In the genomic region with DNA sequence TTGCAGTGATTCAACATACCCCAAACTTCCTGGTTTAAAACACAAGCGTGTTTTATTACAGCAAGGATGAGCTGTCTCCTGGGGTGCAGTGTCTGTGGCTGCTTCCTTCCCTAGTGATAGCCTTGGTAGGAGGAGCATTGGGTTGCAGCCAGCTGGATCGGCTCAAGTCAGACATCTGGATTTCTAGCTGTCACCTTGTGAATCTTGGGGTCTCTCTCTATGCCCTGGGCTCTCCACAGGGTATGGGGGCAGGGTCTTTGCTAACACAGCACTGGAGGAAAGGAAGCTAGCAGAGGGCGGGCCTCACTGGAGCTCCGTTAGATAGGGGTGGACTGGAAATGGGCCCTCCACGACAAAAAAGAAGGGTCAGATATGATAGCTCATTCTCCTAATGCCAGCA, we compare ENCODE assay signal across 25 mouse cellular contexts. TPM values are rescaled to one million over a fixed set of nuclear protein-coding genes. Genes with fewer than 3 reads are reported as not detected.
A peak's percentile ranks its signal among the peaks of the same experiment; 100 is the strongest.
DNase-seq lines count a peak whose midpoint lies in the region; ATAC-seq and TF ChIP-seq lines count a peak whose summit lies in the region.
"Had no signal": no experiment of that assay in that cellular context is flagged by ENCODE, and none has a peak within 500 bp of the region (broad histone marks: within the 10 kb centered on the region; RNA-seq: fewer than 3 reads in every experiment).

No protein-coding gene starts in this region.

- no peak overlapping the region for H3K9ac ChIP-seq in kidney, embryonic 14.5 days (ENCODE audit: low read depth, low read length)
- no peak overlapping the region for H3K9ac ChIP-seq in liver, embryonic 16.5 days (ENCODE audit: low read depth, low read length)
- no peak overlapping the region for H3K9ac ChIP-seq in liver, postnatal 0 days (replicated peaks)
- H3K9ac ChIP-seq: embryonic facial prominence, embryonic 13.5 days; forebrain, embryonic 12.5 days; limb, embryonic 13.5 days; midbrain, embryonic 12.5 days had no signal

- no peak overlapping the region for H3K27ac ChIP-seq in kidney, embryonic 14.5 days (ENCODE audit: low read depth, low read length)
- no peak overlapping the region for H3K27ac ChIP-seq in liver, embryonic 16.5 days (ENCODE audit: low read length)
- H3K27ac ChIP-seq in liver, postnatal 0 days (ENCODE audit: low read depth) = no peak overlapping the region
- H3K27ac ChIP-seq: embryonic facial prominence, embryonic 13.5 days; forebrain, embryonic 12.5 days; hindbrain, embryonic 10.5 days; limb, embryonic 13.5 days; midbrain, embryonic 12.5 days had no signal

- H3K4me3 ChIP-seq in kidney, embryonic 14.5 days (ENCODE audit: low read length) = no peak overlapping the region
- H3K4me3 ChIP-seq in liver, embryonic 16.5 days (ENCODE audit: low read depth, low read length) = no peak overlapping the region
- no peak overlapping the region for H3K4me3 ChIP-seq in liver, postnatal 0 days (ENCODE audit: low read depth, low read length)
- H3K4me3 ChIP-seq: embryonic facial prominence, embryonic 13.5 days; erythroblast, embryonic 14.5 days; forebrain, embryonic 12.5 days; hindbrain, embryonic 10.5 days; limb, embryonic 13.5 days; midbrain, embryonic 12.5 days had no signal

- no peak for TF ChIP-seq EP300 in liver, postnatal 0 days (IDR thresholded peaks at IDR 0.05; ENCODE audit: low read depth)

- DNase-seq in adrenal gland, adult (ENCODE audit: inconsistent age in 2 of 2, low spot score in 1 of 2) = peak; percentile 26 to 69
- no peak for DNase-seq in adrenal gland, postnatal 4 days (ENCODE audit: low spot score in 2 of 2)
- no peak for DNase-seq in kidney, adult 11 months
- no peak for DNase-seq in liver, postnatal 0 days
- DNase-seq in adrenal gland, postnatal 14 days = peak; percentile 63
- no peak for DNase-seq in spleen, postnatal 36 days (ENCODE audit: low spot score in 2 of 2)
- DNase-seq: cerebellum, adult 8-10 months; cerebellum, postnatal 36 days; embryo, embryonic 11 days; kidney, adult 2 months; layer of hippocampus, adult 9-11 months; lung, adult 18-20 months; right cerebral cortex, postnatal 14 days had no signal

- no peaks in the 10 kb centered on the region for H3K9me3 ChIP-seq in kidney, embryonic 14.5 days (ENCODE audit: control insufficient read depth, low read length)
- no peaks in the 10 kb centered on the region for H3K9me3 ChIP-seq in liver, embryonic 16.5 days (replicated peaks; ENCODE audit: control insufficient read depth, low read length)
- no peaks in the 10 kb centered on the region for H3K9me3 ChIP-seq in liver, postnatal 0 days (ENCODE audit: low read length)
- H3K9me3 ChIP-seq: embryonic facial prominence, embryonic 13.5 days; forebrain, embryonic 12.5 days; hindbrain, embryonic 10.5 days; midbrain, embryonic 12.5 days had no signal

- ATAC-seq in kidney, embryonic 14.5 days (ENCODE audit: low FRiP score, low TSS enrichment) = peak; percentile 74
- ATAC-seq in liver, embryonic 16.5 days (ENCODE audit: low read depth) = peak; percentile 55
- ATAC-seq in liver, postnatal 0 days = no peak
- ATAC-seq: activated CD4-positive, CD25-positive, alpha-beta regulatory T cell, adult 4 months; hindbrain, embryonic 16.5 days had no signal

- H3K27me3 ChIP-seq in kidney, embryonic 14.5 days (ENCODE audit: control insufficient read depth, insufficient read depth, low read length) = no peaks in the 10 kb centered on the region
- no peaks in the 10 kb centered on the region for H3K27me3 ChIP-seq in liver, embryonic 16.5 days (ENCODE audit: control insufficient read depth, insufficient read depth, low read depth, low read length)
- H3K27me3 ChIP-seq in liver, postnatal 0 days (ENCODE audit: insufficient read depth, low read length) = no peaks in the 10 kb centered on the region
- H3K27me3 ChIP-seq: embryonic facial prominence, embryonic 13.5 days; forebrain, embryonic 12.5 days; midbrain, embryonic 12.5 days had no signal

- no peak overlapping the region for H3K4me2 ChIP-seq in kidney, embryonic 14.5 days (replicated peaks; ENCODE audit: low read depth, low read length)
- H3K4me2 ChIP-seq in liver, embryonic 16.5 days (ENCODE audit: low read depth, low read length) = no peak overlapping the region
- no peak overlapping the region for H3K4me2 ChIP-seq in liver, postnatal 0 days (ENCODE audit: low read depth, low read length)
- H3K4me2 ChIP-seq: embryonic facial prominence, embryonic 13.5 days; forebrain, embryonic 12.5 days; heart, embryonic 11.5 days; limb, embryonic 13.5 days; midbrain, embryonic 12.5 days had no signal

- no peaks in the 10 kb centered on the region for H3K36me3 ChIP-seq in kidney, embryonic 14.5 days (ENCODE audit: control insufficient read depth, insufficient read depth, low read length)
- H3K36me3 ChIP-seq in liver, embryonic 16.5 days (ENCODE audit: control insufficient read depth, insufficient read depth) = no peaks in the 10 kb centered on the region
- H3K36me3 ChIP-seq in liver, postnatal 0 days (replicated peaks; ENCODE audit: insufficient read depth, low read length) = no peaks in the 10 kb centered on the region
- H3K36me3 ChIP-seq: embryonic facial prominence, embryonic 13.5 days; forebrain, embryonic 12.5 days; hindbrain, embryonic 10.5 days; limb, embryonic 13.5 days; midbrain, embryonic 12.5 days had no signal

- no peak for TF ChIP-seq CTCF in liver, postnatal 0 days (IDR thresholded peaks at IDR 0.05; ENCODE audit: low read depth)

- 0 out of 2 replicates have a peak, but pooled peaks cover 5% of the 10 kb centered on the region for H3K4me1 ChIP-seq in kidney, embryonic 14.5 days (ENCODE audit: control insufficient read depth, insufficient read depth, low read length)
- H3K4me1 ChIP-seq in liver, embryonic 16.5 days (ENCODE audit: control insufficient read depth, low read depth, low read length) = no peaks in the 10 kb centered on the region
- H3K4me1 ChIP-seq in liver, postnatal 0 days (ENCODE audit: insufficient read depth) = no peaks in the 10 kb centered on the region
- H3K4me1 ChIP-seq: midbrain, embryonic 12.5 days had no signal

- WGBS in kidney, embryonic 14.5 days = 37% methylated on average over 5 of the region's 5 CpGs
- 37% methylated on average over 5 of the region's 5 CpGs for WGBS in liver, embryonic 16.5 days (ENCODE audit: insufficient replicate concordance)
- 56% methylated on average over 5 of the region's 5 CpGs for WGBS in liver, postnatal 0 days (ENCODE audit: insufficient replicate concordance)

RNA-seq across cellular contexts. Expression of a gene that starts 57.2 kb away (rescaled TPM):
- 1 to 10 TPM; 3.1 to 6.8 TPM for total RNA-seq in adrenal gland, postnatal 4 days (2021)
- 1.0 and 1.6 TPM in 2 replicates for polyA plus RNA-seq in kidney, embryonic 14.5 days (2014; fragmentation: Nextera tagmentation; extraction: Ambion mirVana)
- polyA plus RNA-seq in liver, embryonic 16.5 days (2015; fragmentation: Nextera tagmentation; extraction: Ambion mirVana) = 1.6 and 1.9 TPM in 2 replicates
- 2.0 and 2.2 TPM in 2 replicates for polyA plus RNA-seq in liver, postnatal 0 days (2015; fragmentation: Nextera tagmentation; extraction: Ambion mirVana)
- total RNA-seq in adrenal gland, postnatal 14 days (2021) = 1.3 and 1.8 TPM in 2 replicates
- total RNA-seq: monocyte, adult 5-6 weeks had no signal
- polyA plus RNA-seq: activated CD4-positive, CD25-positive, alpha-beta regulatory T cell, adult 4 months had no signal

Comparison
In these comparisons a context has a peak if more than half of its experiments do, and no peak if none do; other contexts are left out.
1. DNase-seq: peak in adrenal gland, adult (2 of 2) and adrenal gland, postnatal 14 days (single experiment); none in adrenal gland, postnatal 4 days (0 of 2), kidney, adult 11 months (single experiment), liver, postnatal 0 days (single experiment) and spleen, postnatal 36 days (0 of 2).